Mouse (Mus musculus) CH12.LX (cell line): Measurements from ENCODE around the gene Camkk1. TPM values are rescaled to one million over a fixed set of nuclear protein-coding genes. Genes with fewer than 3 reads are reported as not detected.

Experiments used
- DNase-seq: peaks from one replicate; pipeline ENCODE4 v3.0.0-alpha.2; 2013; ENCODE audit errors: extremely low read depth
- H3K27ac ChIP-seq: 2 replicates; pipeline ENCODE4 v1.5.1; 2012; ENCODE audit warnings: low read depth, mild to moderate bottlenecking, control low read depth, moderate library complexity; ENCODE audit not compliant: insufficient read depth
- H3K27me3 ChIP-seq: replicated peaks from 2 replicates; pipeline ENCODE3; 2012; ENCODE audit warnings: inconsistent platforms
- H3K36me3 ChIP-seq, 2 experiments: replicated peaks in 1 of 2; 2 replicates each; pipeline versions ENCODE3 to v1.6.1; 2012; ENCODE audit warnings: inconsistent platforms in 1 of 2, low read length in 1 of 2, mild to moderate bottlenecking in 1 of 2, mixed read lengths in 1 of 2, moderate library complexity in 1 of 2; ENCODE audit not compliant: control insufficient read depth in 1 of 2, insufficient read depth in 1 of 2
- H3K4me1 ChIP-seq, 2 experiments: 2 replicates each; pipeline ENCODE4 v1.6.1; 2012; ENCODE audit warnings: inconsistent platforms in 1 of 2, moderate library complexity in 1 of 2; ENCODE audit not compliant: insufficient read depth in 2 of 2, control insufficient read depth in 1 of 2
- H3K4me2 ChIP-seq: 2 replicates; pipeline ENCODE4 v1.6.1; 2012; ENCODE audit warnings: low read depth, mild to moderate bottlenecking, control low read depth; ENCODE audit not compliant: poor library complexity, insufficient read depth, severe bottlenecking
- H3K4me3 ChIP-seq, 3 experiments: fragments of 150-350 bp in 1 of 3; sonication (generic) in 1 of 3; replicated peaks in 1 of 3; 2 replicates each; pipeline versions ENCODE3 to v1.5.1; 2011 to 2012; ENCODE audit warnings: low read depth in 2 of 3, low read length in 2 of 3, mild to moderate bottlenecking in 2 of 3, moderate library complexity in 2 of 3, control low read depth in 1 of 3, improper control_type of control experiment in 1 of 3, inconsistent platforms in 1 of 3, mixed read lengths in 1 of 3; ENCODE audit not compliant: poor library complexity in 1 of 3
- H3K79me2 ChIP-seq: replicated peaks from 2 replicates; pipeline ENCODE4 v1.6.1; 2012; ENCODE audit warnings: mild to moderate bottlenecking, moderate library complexity; ENCODE audit not compliant: control insufficient read depth, poor library complexity, insufficient read depth, severe bottlenecking; ENCODE audit errors: extremely low read depth
- H3K9ac ChIP-seq: 2 replicates; pipeline ENCODE4 v1.6.1; 2012; ENCODE audit warnings: low read depth, mild to moderate bottlenecking, control low read depth, moderate library complexity; ENCODE audit not compliant: insufficient read depth
- H3K9me3 ChIP-seq: replicated peaks from 2 replicates; pipeline ENCODE3; 2012; ENCODE audit warnings: low read length, inconsistent platforms, mixed read lengths
- BHLHE40 ChIP-seq: IDR thresholded peaks from 2 replicates; pipeline ENCODE4 v1.6.1; 2011; ENCODE audit warnings: mild to moderate bottlenecking, low read depth, low read length, improper control_type of control experiment
- CHD2 ChIP-seq: IDR thresholded peaks from 2 replicates; pipeline ENCODE4 v1.6.1; 2011; ENCODE audit warnings: low read length, improper control_type of control experiment
- E2F4 ChIP-seq: IDR thresholded peaks from 2 replicates; pipeline ENCODE4 v1.6.1; 2011; ENCODE audit warnings: low read depth, low read length, improper control_type of control experiment; ENCODE audit not compliant: insufficient replicate concordance
- ELF1 ChIP-seq: IDR thresholded peaks from 2 replicates; pipeline ENCODE4 v1.6.1; 2014; ENCODE audit warnings: low read depth, mild to moderate bottlenecking, inconsistent platforms, low read length, improper control_type of control experiment
- GABPA ChIP-seq: IDR thresholded peaks from 2 replicates; pipeline ENCODE4 v1.6.1; 2012; ENCODE audit warnings: low read depth, low read length, improper control_type of control experiment, inconsistent platforms; ENCODE audit not compliant: insufficient replicate concordance
- HCFC1 ChIP-seq: IDR thresholded peaks from 2 replicates; pipeline ENCODE4 v1.6.1; 2012; ENCODE audit warnings: low read depth, mild to moderate bottlenecking, inconsistent platforms, low read length, improper control_type of control experiment
- IRF4 ChIP-seq: IDR thresholded peaks from 2 replicates; pipeline ENCODE4 v1.6.1; 2014; ENCODE audit warnings: low read depth, mild to moderate bottlenecking, inconsistent platforms, low read length, improper control_type of control experiment
- JUN ChIP-seq: IDR thresholded peaks from 2 replicates; pipeline ENCODE4 v1.6.1; 2011; ENCODE audit warnings: low read depth, mild to moderate bottlenecking, low read length, improper control_type of control experiment, moderate library complexity; ENCODE audit not compliant: insufficient read depth
- MAX ChIP-seq: IDR thresholded peaks from 2 replicates; pipeline ENCODE4 v1.6.1; 2011; ENCODE audit warnings: low read length, improper control_type of control experiment
- MAZ ChIP-seq: IDR thresholded peaks from 2 replicates; pipeline ENCODE4 v1.6.1; 2012; ENCODE audit warnings: low read depth, mild to moderate bottlenecking, inconsistent platforms, low read length, improper control_type of control experiment, moderate library complexity
- MEF2A ChIP-seq: IDR thresholded peaks from 2 replicates; pipeline ENCODE4 v1.6.1; 2014; ENCODE audit warnings: low read depth, mild to moderate bottlenecking, inconsistent platforms, low read length, improper control_type of control experiment, borderline replicate concordance
- MXI1 ChIP-seq: IDR thresholded peaks from 2 replicates; pipeline ENCODE4 v1.6.1; 2011; ENCODE audit warnings: mild to moderate bottlenecking, low read depth, low read length, improper control_type of control experiment
- MYC ChIP-seq: IDR thresholded peaks from 2 replicates; pipeline ENCODE4 v1.6.1; 2011; ENCODE audit warnings: low read depth, mild to moderate bottlenecking, improper control_type of control experiment, low read length
- NELFE ChIP-seq: IDR thresholded peaks from 2 replicates; pipeline ENCODE4 v1.6.1; 2011; ENCODE audit warnings: low read depth, low read length, improper control_type of control experiment
- POLR2A ChIP-seq: IDR thresholded peaks from 2 replicates; pipeline ENCODE4 v1.6.1; 2011; ENCODE audit warnings: low read depth, mild to moderate bottlenecking, improper control_type of control experiment, low read length
- RAD21 ChIP-seq: IDR thresholded peaks from 2 replicates; pipeline ENCODE4 v1.6.1; 2011; ENCODE audit warnings: low read depth, mild to moderate bottlenecking, low read length, improper control_type of control experiment, moderate library complexity
- SIN3A ChIP-seq: IDR thresholded peaks from 2 replicates; pipeline ENCODE4 v1.6.1; 2012; ENCODE audit warnings: low read length, improper control_type of control experiment, inconsistent platforms
- SMC3 ChIP-seq: IDR thresholded peaks from 2 replicates; pipeline ENCODE4 v1.6.1; 2011; ENCODE audit warnings: low read depth, low read length, improper control_type of control experiment
- TBP ChIP-seq: conservative IDR thresholded peaks from 2 replicates; pipeline ENCODE4 v1.6.1; 2011; ENCODE audit warnings: low read depth, low read length, improper control_type of control experiment
- TCF12 ChIP-seq: IDR thresholded peaks from 2 replicates; pipeline ENCODE4 v1.6.1; 2014; ENCODE audit warnings: low read depth, mild to moderate bottlenecking, inconsistent platforms, low read length, improper control_type of control experiment
- UBTF ChIP-seq: IDR thresholded peaks from 2 replicates; pipeline ENCODE4 v1.6.1; 2012; ENCODE audit warnings: low read depth, mild to moderate bottlenecking, inconsistent platforms, low read length, improper control_type of control experiment, moderate library complexity
- USF1 ChIP-seq: IDR thresholded peaks from 2 replicates; pipeline ENCODE4 v1.6.1; 2014; ENCODE audit warnings: low read depth, mild to moderate bottlenecking, inconsistent platforms, low read length, improper control_type of control experiment
- USF2 ChIP-seq: conservative IDR thresholded peaks from 2 replicates; pipeline ENCODE4 v1.6.1; 2011; ENCODE audit warnings: low read depth, low read length, improper control_type of control experiment
- ZMIZ1 ChIP-seq: IDR thresholded peaks from 2 replicates; pipeline ENCODE4 v1.6.1; 2012; ENCODE audit warnings: low read depth, mild to moderate bottlenecking, inconsistent platforms, low read length, improper control_type of control experiment
- ZNF384 ChIP-seq: IDR thresholded peaks from 2 replicates; pipeline ENCODE4 v1.6.1; 2012; ENCODE audit warnings: low read depth, low read length, improper control_type of control experiment, inconsistent platforms
- dilution Hi-C: fragments of 300-500 bp; cut with MboI; formaldehyde crosslinking; loops from 2 replicates; pipeline ENCODE4 v1.14.3; 2020; ENCODE audit warnings: low sequenced_read_pairs; ENCODE audit not compliant: extremely low pct_unique_long_range_greater_than_20kb, extremely low pct_ligation_motif_present
- in situ Hi-C: fragments of 300-500 bp; cut with MboI; formaldehyde crosslinking; loops from 3 replicates; pipeline ENCODE4 v1.14.3; 2019; ENCODE audit warnings: low sequenced_read_pairs, low pct_ligation_motif_present, low pct_unique_long_range_greater_than_20kb, mixed read lengths
- polyA plus RNA-seq: library from polyadenylated mRNA; unstranded; fragments of >175 nt; gene quantifications from 2 replicates; pipeline ENCODE4 v1.2.1, GENCODE M21; 2012; ENCODE audit warnings: low read depth; ENCODE audit not compliant: insufficient read length
- total RNA-seq, 2 experiments: library from RNA; depleted of rRNA; stranded (reverse); fragments of 300-350 nt in 1 of 2; fragments of >200 nt in 1 of 2; gene quantifications; 2 replicates each; pipeline ENCODE4 v1.2.3; 2012 to 2014

Camkk1 gene
- total and polyA plus RNA-seq, 3 experiments: 5.0 to 9.1 (median 5.1) TPM

DNA sequence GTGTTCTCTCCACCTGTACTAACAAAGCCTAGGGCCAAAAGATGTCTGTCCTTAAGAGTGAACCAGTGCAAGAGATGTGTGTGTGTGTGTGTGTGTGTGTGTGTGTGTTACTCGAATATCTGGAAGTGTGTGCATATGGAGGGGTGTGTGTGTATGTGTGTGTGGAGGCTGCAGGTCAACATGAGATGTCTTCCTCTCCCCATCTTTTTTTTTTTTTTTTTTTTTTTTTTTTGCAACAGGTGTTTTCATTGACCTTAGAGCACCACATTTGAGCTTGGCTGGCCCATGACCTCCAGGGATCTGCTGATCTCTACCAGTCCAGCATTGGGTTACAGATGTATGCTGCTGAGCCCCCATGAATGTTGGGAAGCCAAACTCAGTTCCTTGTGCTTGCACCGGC lies 22.0 kb upstream of the Camkk1 start:
- no peak overlapping the region for H3K9ac ChIP-seq
- H3K4me2 ChIP-seq: no peak overlapping the region
- no peak for DNase-seq
- H3K27me3 ChIP-seq: no peaks in the 10 kb centered on the region
- no peak overlapping the region for H3K4me3 ChIP-seq
- H3K36me3 ChIP-seq: peaks cover 26 to 47% of the 10 kb centered on the region in 2 experiments
- H3K27ac ChIP-seq: no peak overlapping the region
- H3K9me3 ChIP-seq: no peaks in the 10 kb centered on the region
- peaks cover 30 to 48% of the 10 kb centered on the region in 2 experiments for H3K4me1 ChIP-seq
- H3K79me2 ChIP-seq: no peaks in the 10 kb centered on the region
- dilution Hi-C loops: no loop called here
- in situ Hi-C loops: no loop called here
- peak; percentile 68 for TF ChIP-seq ZNF384
- no peak for TF ChIP-seq TBP

- H3K27me3 ChIP-seq: no peaks in the 10 kb centered on the region
- TF ChIP-seq BHLHE40 (no peak), ZNF384 (no peak), E2F4 (no peak), CHD2 (no peak), USF2 (no peak), MYC (no peak), TCF12 (no peak)
- TF ChIP-seq, all 38 proteins: peak for 0
- in situ Hi-C loops: no loop called here
- dilution Hi-C loops: no loop called here
- no peak overlapping the region for H3K9ac ChIP-seq
- DNase-seq: no peak
- no peaks in the 10 kb centered on the region for H3K79me2 ChIP-seq
- peaks cover 30 to 51% of the 10 kb centered on the region in 2 experiments for H3K4me1 ChIP-seq
- no peak overlapping the region for H3K4me2 ChIP-seq
- no peaks in the 10 kb centered on the region for H3K9me3 ChIP-seq
- H3K4me3 ChIP-seq: no peak overlapping the region
- peaks cover 16 to 40% of the 10 kb centered on the region in 2 experiments for H3K36me3 ChIP-seq
- peak overlapping the region; percentile 2; the same call in 1 of the 2 replicates for H3K27ac ChIP-seq
These were observed 21.1 kb upstream of the Camkk1 start for GRCm38 (mm10) chr11:72997529-72998326.

DNA sequence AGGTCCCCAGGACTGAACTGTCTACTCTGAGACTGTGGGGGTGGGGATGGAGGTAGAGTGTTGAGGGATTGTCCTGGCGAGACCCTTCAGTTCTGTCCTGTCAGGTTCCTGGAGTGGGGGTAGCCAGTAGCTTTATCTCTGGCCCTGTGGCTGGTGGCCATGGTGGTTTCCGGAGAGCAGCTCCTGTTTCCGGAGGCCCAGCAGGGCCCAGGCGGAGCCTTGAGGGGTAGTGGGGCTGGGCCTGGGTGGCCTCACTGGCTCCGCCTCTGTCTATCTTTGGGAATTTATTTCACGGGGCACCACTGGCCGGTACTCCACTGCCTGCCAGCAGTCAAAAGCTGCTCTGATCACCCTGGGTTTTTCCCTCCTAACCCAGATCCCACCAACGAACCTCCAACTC lies 20.0 kb upstream of the Camkk1 start, which contains the start of gene P2rx1:
P2rx1 (plus strand) TSS at position 333 of the 400 bp plus-strand sequence.
- peak within 1 kb of the TSS; percentile 24 for H3K9ac ChIP-seq
- H3K4me1 ChIP-seq: peaks cover 30 to 54% of the 10 kb centered on the region in 2 experiments
- DNase-seq: peak; percentile 78
- H3K79me2 ChIP-seq: no peaks in the 10 kb centered on the region
- H3K36me3 ChIP-seq: peaks cover 8 to 35% of the 10 kb centered on the region in 2 experiments
- no peaks in the 10 kb centered on the region for H3K27me3 ChIP-seq
- H3K27ac ChIP-seq: peak within 1 kb of the TSS; percentile 71
- in situ Hi-C loops (no loop called here), dilution Hi-C loops (no loop called here)
- peak within 1 kb of the TSS; percentile 27 to 51 (median 40) for H3K4me3 ChIP-seq
- peaks cover 1% of the 10 kb centered on the region for H3K9me3 ChIP-seq
- peak within 1 kb of the TSS; percentile 45 for H3K4me2 ChIP-seq
- no peak for TF ChIP-seq USF1
- TF ChIP-seq SIN3A: peak; percentile 15; the same call in 1 of the 2 replicates
- TF ChIP-seq HCFC1: peak; percentile 64
- peak; percentile 23; the same call in 1 of the 2 replicates for TF ChIP-seq MAX
- TF ChIP-seq MAZ: peak; percentile 63
- no peak for TF ChIP-seq MXI1
- TF ChIP-seq POLR2A: no peak; the same call in none of the 2 replicates
- peak; percentile 75 for TF ChIP-seq ELF1
- TF ChIP-seq SMC3: peak; percentile 45
- TF ChIP-seq ZMIZ1: peak; percentile 62; the same call in 1 of the 2 replicates
- no peak for TF ChIP-seq GABPA
- TF ChIP-seq MEF2A: peak; percentile 91
- peak; percentile 53 for TF ChIP-seq BHLHE40
- peak; percentile 25 for TF ChIP-seq RAD21
- peak; percentile 82 for TF ChIP-seq IRF4
- TF ChIP-seq UBTF: no peak
- TF ChIP-seq NELFE: peak; percentile 65; the same call in 1 of the 2 replicates
- no peak; the same call in 1 of the 2 replicates for TF ChIP-seq JUN
- peak; percentile 82 for TF ChIP-seq TCF12
